Mouse (Mus musculus): ENCODE results near the gene Lzic.

GRCm38 (mm10) chr4:149512072-149512471 is 27.0 kb downstream of the Lzic start:
- TF ChIP-seq CTCF (IDR thresholded peaks at IDR 0.05; ENCODE audit: low read depth, low read length) (no peak), TAL1 (conservative IDR thresholded peaks at IDR 0.05; ENCODE audit: low read depth, low read length) (no peak), GATA1 (IDR thresholded peaks at IDR 0.05; ENCODE audit: borderline replicate concordance, low read length) (no peak)
